Mouse (Mus musculus): ENCODE results near the gene Cmip. TPM values are rescaled to one million over a fixed set of nuclear protein-coding genes. Genes with fewer than 3 reads are reported as not detected.

The Cmip gene
- polyA plus RNA-seq, 1 experiment, result 17.3 TPM

- Histone ChIP-seq H3K36me3 (ENCODE audit: control insufficient read depth, insufficient read depth) (no peaks in the 10 kb centered on the region), H3K4me3 (ENCODE audit: insufficient read depth, poor library complexity, severe bottlenecking) (no peak overlapping the region), H3K79me3 (ENCODE audit: low read depth) (peaks cover 7% of the 10 kb centered on the region), H3K79me2 (ENCODE audit: control insufficient read depth, insufficient read depth) (peaks cover 49% of the 10 kb centered on the region), H3ac (ENCODE audit: control insufficient read depth, insufficient read length, low read depth) (no peak overlapping the region), H3K27me3 (ENCODE audit: control insufficient read depth, insufficient read depth, insufficient read length) (no peaks in the 10 kb centered on the region)
- no peak for TF ChIP-seq USF1 (IDR thresholded peaks at IDR 0.05; ENCODE audit: low read depth)
- TF ChIP-seq FOSL1 (IDR thresholded peaks at IDR 0.05; ENCODE audit: insufficient read depth, low read length, poor library complexity, severe bottlenecking), result no peak
- TF ChIP-seq CTCF (IDR thresholded peaks at IDR 0.05; ENCODE audit: control insufficient read depth, insufficient read depth, insufficient read length), result no peak
- TF ChIP-seq MAX (IDR thresholded peaks at IDR 0.05), result no peak
- no peak for TF ChIP-seq MYOG (IDR thresholded peaks at IDR 0.05; ENCODE audit: control insufficient read depth, extremely low read depth, insufficient read length)
- no peak for TF ChIP-seq MYOD1 (IDR thresholded peaks at IDR 0.05; ENCODE audit: control insufficient read depth, insufficient read length, low read depth)
These were observed 54.2 kb downstream of the Cmip start for GRCm38 (mm10) chr8:117310961-117311561.

- H3K4me3 ChIP-seq (ENCODE audit: insufficient read depth, poor library complexity, severe bottlenecking), result no peak overlapping the region
- no peak for TF ChIP-seq MAX (IDR thresholded peaks at IDR 0.05)
- no peak for TF ChIP-seq USF1 (IDR thresholded peaks at IDR 0.05; ENCODE audit: low read depth)
- TF ChIP-seq CTCF (IDR thresholded peaks at IDR 0.05; ENCODE audit: control insufficient read depth, insufficient read depth, insufficient read length), result no peak
- TF ChIP-seq MYOD1 (IDR thresholded peaks at IDR 0.05; ENCODE audit: control insufficient read depth, insufficient read length, low read depth), result no peak
- TF ChIP-seq MYOG (IDR thresholded peaks at IDR 0.05; ENCODE audit: control insufficient read depth, extremely low read depth, insufficient read length), result no peak
- no peak for TF ChIP-seq CEBPB (IDR thresholded peaks at IDR 0.05; ENCODE audit: low read depth)
- TF ChIP-seq FOSL1 (IDR thresholded peaks at IDR 0.05; ENCODE audit: insufficient read depth, low read length, poor library complexity, severe bottlenecking), result no peak
- no peaks in the 10 kb centered on the region for H3K36me3 ChIP-seq (ENCODE audit: control insufficient read depth, insufficient read depth)
- peaks cover 53% of the 10 kb centered on the region for H3K79me2 ChIP-seq (ENCODE audit: control insufficient read depth, insufficient read depth)
- H3ac ChIP-seq (ENCODE audit: control insufficient read depth, insufficient read length, low read depth), result no peak overlapping the region
- H3K27me3 ChIP-seq (ENCODE audit: control insufficient read depth, insufficient read depth, insufficient read length), result no peaks in the 10 kb centered on the region
- H3K79me3 ChIP-seq (ENCODE audit: low read depth), result peaks cover 10% of the 10 kb centered on the region
These were observed 57.6 kb downstream of the Cmip start for GRCm38 (mm10) chr8:117314308-117314953.

- peaks cover 63% of the 10 kb centered on the region for H3K79me2 ChIP-seq (ENCODE audit: control insufficient read depth, insufficient read depth)
- no peaks in the 10 kb centered on the region for H3K27me3 ChIP-seq (ENCODE audit: control insufficient read depth, insufficient read depth, insufficient read length)
- H3K36me3 ChIP-seq (ENCODE audit: control insufficient read depth, insufficient read depth), result no peaks in the 10 kb centered on the region
- peaks cover 7% of the 10 kb centered on the region for H3K79me3 ChIP-seq (ENCODE audit: low read depth)
- TF ChIP-seq MYOG (IDR thresholded peaks at IDR 0.05; ENCODE audit: control insufficient read depth, extremely low read depth, insufficient read length) (no peak), CEBPB (IDR thresholded peaks at IDR 0.05; ENCODE audit: low read depth) (no peak), FOSL1 (IDR thresholded peaks at IDR 0.05; ENCODE audit: insufficient read depth, low read length, poor library complexity, severe bottlenecking) (no peak), CTCF (IDR thresholded peaks at IDR 0.05; ENCODE audit: control insufficient read depth, insufficient read depth, insufficient read length) (no peak), USF1 (IDR thresholded peaks at IDR 0.05; ENCODE audit: low read depth) (no peak), MYOD1 (IDR thresholded peaks at IDR 0.05; ENCODE audit: control insufficient read depth, insufficient read length, low read depth) (no peak), MAX (IDR thresholded peaks at IDR 0.05) (no peak)
- H3K4me3 ChIP-seq (ENCODE audit: insufficient read depth, poor library complexity, severe bottlenecking), result no peak overlapping the region
- no peak overlapping the region for H3ac ChIP-seq (ENCODE audit: control insufficient read depth, insufficient read length, low read depth)
These were observed 58.9 kb downstream of the Cmip start for GRCm38 (mm10) chr8:117315727-117316126.

- H3K27me3 ChIP-seq (ENCODE audit: control insufficient read depth, insufficient read depth, insufficient read length), result no peaks in the 10 kb centered on the region
- no peak overlapping the region for H3ac ChIP-seq (ENCODE audit: control insufficient read depth, insufficient read length, low read depth)
- H3K4me3 ChIP-seq (ENCODE audit: insufficient read depth, poor library complexity, severe bottlenecking), result no peak overlapping the region
- H3K79me3 ChIP-seq (ENCODE audit: low read depth), result peaks cover 10% of the 10 kb centered on the region
- H3K79me2 ChIP-seq (ENCODE audit: control insufficient read depth, insufficient read depth), result peaks cover 53% of the 10 kb centered on the region
- no peaks in the 10 kb centered on the region for H3K36me3 ChIP-seq (ENCODE audit: control insufficient read depth, insufficient read depth)
- TF ChIP-seq CEBPB (IDR thresholded peaks at IDR 0.05; ENCODE audit: low read depth) (no peak), CTCF (IDR thresholded peaks at IDR 0.05; ENCODE audit: control insufficient read depth, insufficient read depth, insufficient read length) (no peak), MYOG (IDR thresholded peaks at IDR 0.05; ENCODE audit: control insufficient read depth, extremely low read depth, insufficient read length) (no peak), MYOD1 (IDR thresholded peaks at IDR 0.05; ENCODE audit: control insufficient read depth, insufficient read length, low read depth) (no peak), USF1 (IDR thresholded peaks at IDR 0.05; ENCODE audit: low read depth) (no peak), MAX (IDR thresholded peaks at IDR 0.05) (no peak), FOSL1 (IDR thresholded peaks at IDR 0.05; ENCODE audit: insufficient read depth, low read length, poor library complexity, severe bottlenecking) (no peak)
These were observed 60.6 kb downstream of the Cmip start for GRCm38 (mm10) chr8:117317478-117317877.

- H3K36me3 ChIP-seq (ENCODE audit: control insufficient read depth, insufficient read depth), result no peaks in the 10 kb centered on the region
- H3K4me3 ChIP-seq (ENCODE audit: insufficient read depth, poor library complexity, severe bottlenecking), result no peak overlapping the region
- peaks cover 10% of the 10 kb centered on the region for H3K79me3 ChIP-seq (ENCODE audit: low read depth)
- H3ac ChIP-seq (ENCODE audit: control insufficient read depth, insufficient read length, low read depth), result no peak overlapping the region
- H3K27me3 ChIP-seq (ENCODE audit: control insufficient read depth, insufficient read depth, insufficient read length), result no peaks in the 10 kb centered on the region
- peaks cover 46% of the 10 kb centered on the region for H3K79me2 ChIP-seq (ENCODE audit: control insufficient read depth, insufficient read depth)
- no peak for TF ChIP-seq FOSL1 (IDR thresholded peaks at IDR 0.05; ENCODE audit: insufficient read depth, low read length, poor library complexity, severe bottlenecking)
- TF ChIP-seq MYOG (IDR thresholded peaks at IDR 0.05; ENCODE audit: control insufficient read depth, extremely low read depth, insufficient read length), result no peak
- no peak for TF ChIP-seq CTCF (IDR thresholded peaks at IDR 0.05; ENCODE audit: control insufficient read depth, insufficient read depth, insufficient read length)
- TF ChIP-seq CEBPB (IDR thresholded peaks at IDR 0.05; ENCODE audit: low read depth), result no peak
These were observed 62.3 kb downstream of the Cmip start for GRCm38 (mm10) chr8:117318911-117319826.

Data from C2C12 (cell line).